Mouse (Mus musculus): ENCODE results near the gene Bbx.

Gene Bbx

GRCm38 (mm10) chr16:50224946-50225345 lies 207.2 kb downstream of the Bbx start:
- DNase-seq: no peak

GRCm38 (mm10) chr16:50220734-50221501 lies 211.3 kb downstream of the Bbx start:
- DNase-seq: no peak

GRCm38 (mm10) chr16:50217084-50217483 lies 215.1 kb downstream of the Bbx start:
- no peak for DNase-seq

GRCm38 (mm10) chr16:50211727-50212126 lies 220.5 kb downstream of the Bbx start:
- no peak for DNase-seq

- DNase-seq: no peak
These were observed 221.0 kb downstream of the Bbx start for GRCm38 (mm10) chr16:50211231-50211630.

GRCm38 (mm10) chr16:50210742-50211141 lies 221.4 kb downstream of the Bbx start:
- no peak for DNase-seq

- DNase-seq: no peak
These were observed 227.2 kb downstream of the Bbx start for GRCm38 (mm10) chr16:50204944-50205343.

- peak; percentile 24 for DNase-seq
These were observed 230.5 kb downstream of the Bbx start for GRCm38 (mm10) chr16:50201546-50202151.

GRCm38 (mm10) chr16:50200214-50200613 lies 232.0 kb downstream of the Bbx start:
- no peak for DNase-seq

GRCm38 (mm10) chr16:50196118-50196517 lies 236.1 kb downstream of the Bbx start:
- no peak for DNase-seq

GRCm38 (mm10) chr16:50192626-50193025 lies 239.6 kb downstream of the Bbx start:
- no peak for DNase-seq

- no peak for DNase-seq
These were observed 243.1 kb downstream of the Bbx start for GRCm38 (mm10) chr16:50189108-50189507.

GRCm38 (mm10) chr16:50186604-50187003 lies 245.6 kb downstream of the Bbx start:
- no peak for DNase-seq

GRCm38 (mm10) chr16:50185041-50185440 lies 247.1 kb downstream of the Bbx start:
- no peak for DNase-seq

- no peak for DNase-seq
These were observed 249.2 kb downstream of the Bbx start for GRCm38 (mm10) chr16:50182988-50183387.

- DNase-seq: no peak
These were observed 249.6 kb downstream of the Bbx start for GRCm38 (mm10) chr16:50182561-50182960.

- DNase-seq: no peak
These were observed 259.4 kb downstream of the Bbx start for GRCm38 (mm10) chr16:50172760-50173159.

GRCm38 (mm10) chr16:50170812-50171211 lies 261.4 kb downstream of the Bbx start:
- DNase-seq: no peak

GRCm38 (mm10) chr16:50167983-50168299 lies 264.2 kb downstream of the Bbx start:
- DNase-seq: no peak

- DNase-seq: no peak
These were observed 264.8 kb downstream of the Bbx start for GRCm38 (mm10) chr16:50167231-50167982.

GRCm38 (mm10) chr16:50160418-50161271 lies 271.5 kb downstream of the Bbx start:
- no peak for DNase-seq

- no peak for DNase-seq
These were observed 273.6 kb downstream of the Bbx start for GRCm38 (mm10) chr16:50158546-50158945.

GRCm38 (mm10) chr16:50149606-50150005 lies 282.6 kb downstream of the Bbx start:
- no peak for DNase-seq
